Mouse (Mus musculus): ENCODE data around the gene Zscan10.

The Zscan10 gene

GRCm38 (mm10) chr17:23651363-23651762, 50.7 kb downstream of the Zscan10 start:
- DNase-seq (ENCODE audit: low spot score), result no peak

- DNase-seq (ENCODE audit: low spot score), result no peak
Observed at GRCm38 (mm10) chr17:23653324-23653723, 52.7 kb downstream of the Zscan10 start.

DNA sequence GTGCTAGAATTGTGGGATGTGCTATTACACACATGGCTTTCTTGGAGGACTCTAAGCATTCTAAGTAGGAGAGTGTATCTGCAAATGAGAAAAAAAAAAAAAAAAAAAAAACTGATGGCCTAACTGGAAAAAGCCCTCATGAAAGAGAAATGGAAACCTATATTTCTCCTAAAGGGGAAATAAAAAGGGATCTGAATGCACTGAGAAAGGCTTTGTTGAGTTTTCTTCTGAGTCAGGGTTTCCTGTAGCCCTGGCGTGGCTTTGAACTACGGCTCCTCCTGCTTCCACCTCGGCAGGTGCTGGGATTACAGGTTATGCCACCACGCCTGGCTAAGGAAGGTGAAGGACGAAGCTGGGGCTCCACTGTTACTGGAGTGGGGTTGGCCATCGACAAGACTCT, 53.3 kb downstream of the Zscan10 start:
- no peak for DNase-seq (ENCODE audit: low spot score)

DNA sequence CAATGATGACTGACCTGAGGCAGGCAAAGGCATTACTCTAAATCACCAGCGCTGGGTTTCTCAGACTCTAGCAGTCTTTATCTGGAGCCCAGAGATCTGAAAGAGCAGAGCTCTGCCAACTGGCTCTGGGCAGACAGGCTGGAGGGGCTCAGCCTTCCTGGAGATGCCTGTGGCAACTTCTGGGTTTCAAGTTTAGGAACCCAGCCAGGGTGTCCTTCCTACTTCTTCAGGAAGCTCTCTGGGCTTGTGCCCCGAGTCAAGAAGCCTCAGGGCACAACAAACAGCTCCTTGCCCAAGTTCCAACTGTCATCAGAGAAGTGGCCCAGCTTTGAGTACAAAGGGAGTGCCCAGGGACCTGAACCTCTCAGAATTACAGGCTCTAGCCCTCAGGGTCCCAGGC, 53.8 kb downstream of the Zscan10 start:
- no peak for DNase-seq (ENCODE audit: low spot score)

DNA sequence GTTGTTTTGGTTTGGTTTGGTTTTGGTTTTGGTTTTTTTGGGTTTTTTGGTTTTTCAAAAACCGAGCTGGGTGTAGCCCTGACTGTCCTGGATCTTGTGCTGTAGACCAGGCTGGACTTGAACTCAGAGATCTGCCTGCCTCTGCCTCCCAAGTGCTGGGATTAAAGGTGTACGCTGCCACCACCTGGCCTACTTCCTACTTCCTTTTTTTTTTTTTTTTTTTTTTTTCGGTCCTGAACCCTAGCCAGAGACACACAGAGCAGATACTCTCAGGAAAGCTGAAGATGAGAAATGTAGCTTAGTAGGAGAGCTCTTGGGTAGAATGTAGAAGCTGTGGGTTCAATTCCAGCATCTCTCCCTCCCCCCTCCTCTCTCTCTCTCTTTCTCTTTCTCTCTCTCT, 57.8 kb downstream of the Zscan10 start:
- DNase-seq (ENCODE audit: low spot score), result no peak

DNA sequence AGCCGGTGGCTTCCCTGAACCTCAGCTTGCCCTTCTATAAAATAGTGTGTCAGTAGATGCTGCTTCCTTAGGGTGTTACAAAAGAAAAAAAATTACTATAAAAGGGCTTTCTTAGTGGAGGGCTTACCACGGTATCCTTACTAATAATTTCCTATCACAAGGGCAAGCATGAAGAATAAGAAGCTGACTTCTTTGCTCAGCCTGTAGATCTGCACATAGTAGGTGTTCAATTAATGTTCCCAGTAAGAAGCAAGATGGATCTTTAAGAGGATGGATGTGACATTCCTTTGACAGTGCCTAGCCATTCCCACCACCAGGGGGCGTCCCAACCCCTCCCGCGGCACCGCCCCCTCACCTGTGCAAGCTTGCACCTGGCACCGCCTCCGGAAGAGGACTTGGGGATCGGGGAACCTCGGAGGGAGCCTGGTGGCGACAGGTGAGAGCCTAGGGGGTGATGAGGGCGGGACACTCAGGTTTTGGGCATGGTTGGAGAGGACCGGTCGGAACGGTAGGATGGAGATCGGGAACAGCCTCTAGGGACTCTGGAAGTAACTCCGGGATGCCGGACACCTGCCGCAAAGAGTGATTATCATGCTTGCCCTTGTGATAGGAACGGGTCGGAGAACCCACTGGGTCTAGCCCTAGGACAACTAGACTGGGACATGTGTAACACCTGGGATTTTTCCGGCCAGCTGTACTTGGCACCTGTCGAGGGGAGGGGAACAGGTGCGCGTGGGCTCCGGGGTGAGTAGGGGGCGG, 59.6 kb downstream of the Zscan10 start, which contains the start of gene Bicdl2:
Gene Bicdl2, plus strand, starts transcription at position 390 of the 759 bp plus-strand sequence.
- no peak for DNase-seq (ENCODE audit: low spot score)
